Mouse (Mus musculus): ENCODE measurements at regions not wholly inside any gene's neighbourhood (a gene's known extent, or its start where the extent isn't known, plus 50 kb on each side); places are given as distances from the start of the nearest gene placed in this dataset.

DNA sequence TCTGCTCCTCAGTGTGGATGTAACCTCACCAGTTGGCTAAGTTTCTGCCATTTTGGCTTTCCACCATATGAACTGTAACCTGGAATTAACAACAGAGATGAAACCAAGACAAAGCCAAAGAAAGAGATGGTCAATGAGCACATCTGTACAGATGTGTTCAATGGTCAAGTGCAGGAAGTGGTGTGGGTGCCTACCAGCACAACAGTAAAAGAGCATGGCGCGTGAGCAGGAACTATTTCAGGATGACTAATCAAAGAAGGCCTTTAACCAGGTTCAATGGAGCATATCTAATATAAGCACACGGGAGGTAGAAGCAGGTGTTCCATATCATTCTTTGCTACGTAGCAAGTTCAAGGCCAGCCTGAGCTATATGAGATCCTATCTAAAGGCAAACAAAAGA lies 140.0 kb downstream of the Gipc2 start:
- Histone ChIP-seq H3K4me2 (replicated peaks; ENCODE audit: low read depth, low read length) (no peak overlapping the region), H3K27ac (ENCODE audit: low read length) (no peak overlapping the region), H3K9me3 (ENCODE audit: low read length) (no peaks in the 10 kb centered on the region), H3K4me1 (ENCODE audit: insufficient read depth, low read depth, low read length) (no peaks in the 10 kb centered on the region), H3K36me3 (ENCODE audit: insufficient read depth, low read length) (no peaks in the 10 kb centered on the region), H3K4me3 (ENCODE audit: low read depth, low read length) (no peak overlapping the region), H3K27me3 (replicated peaks; ENCODE audit: insufficient read depth, low read length) (no peaks in the 10 kb centered on the region), H3K9ac (replicated peaks; ENCODE audit: low read depth) (no peak overlapping the region)
- DNase-seq (ENCODE audit: low spot score) (no peak), ATAC-seq (no peak)
- 89% methylated on average over 4 of the region's 4 CpGs for WGBS
- TF ChIP-seq CTCF (IDR thresholded peaks at IDR 0.05) (no peak), EP300 (IDR thresholded peaks at IDR 0.05) (no peak)

DNA sequence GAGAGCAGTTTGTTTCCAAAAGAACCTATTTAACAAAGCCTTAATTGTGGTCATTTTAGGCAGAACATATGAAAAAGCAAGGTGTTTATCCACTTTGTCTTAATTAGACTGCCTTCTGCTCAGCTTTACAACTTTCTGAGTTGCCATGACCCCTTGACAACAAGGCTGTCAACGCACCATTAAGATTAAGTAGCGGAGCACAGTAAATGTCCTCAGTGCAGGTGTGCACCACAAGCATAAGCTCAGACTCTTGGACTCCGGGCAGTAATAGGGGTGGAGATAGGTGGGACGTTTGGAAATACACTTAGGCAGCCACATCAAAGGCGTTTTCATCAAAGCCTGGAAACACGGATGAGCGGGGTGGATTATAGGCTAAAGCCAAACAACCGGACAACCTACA lies 140.9 kb downstream of the Gipc2 start:
- WGBS: 76% methylated on average over 8 of the region's 8 CpGs
- H3K4me1 ChIP-seq (ENCODE audit: insufficient read depth, low read depth, low read length): no peaks in the 10 kb centered on the region
- H3K36me3 ChIP-seq (ENCODE audit: insufficient read depth, low read length): no peaks in the 10 kb centered on the region
- H3K27ac ChIP-seq (ENCODE audit: low read length): no peak overlapping the region
- H3K9ac ChIP-seq (replicated peaks; ENCODE audit: low read depth): no peak overlapping the region
- DNase-seq (ENCODE audit: low spot score): no peak
- no peaks in the 10 kb centered on the region for H3K9me3 ChIP-seq (ENCODE audit: low read length)
- H3K27me3 ChIP-seq (replicated peaks; ENCODE audit: insufficient read depth, low read length): no peaks in the 10 kb centered on the region
- TF ChIP-seq CTCF (IDR thresholded peaks at IDR 0.05): no peak
- no peak for TF ChIP-seq EP300 (IDR thresholded peaks at IDR 0.05)
- H3K4me3 ChIP-seq (ENCODE audit: low read depth, low read length): no peak overlapping the region
- no peak for ATAC-seq
- no peak overlapping the region for H3K4me2 ChIP-seq (replicated peaks; ENCODE audit: low read depth, low read length)

DNA sequence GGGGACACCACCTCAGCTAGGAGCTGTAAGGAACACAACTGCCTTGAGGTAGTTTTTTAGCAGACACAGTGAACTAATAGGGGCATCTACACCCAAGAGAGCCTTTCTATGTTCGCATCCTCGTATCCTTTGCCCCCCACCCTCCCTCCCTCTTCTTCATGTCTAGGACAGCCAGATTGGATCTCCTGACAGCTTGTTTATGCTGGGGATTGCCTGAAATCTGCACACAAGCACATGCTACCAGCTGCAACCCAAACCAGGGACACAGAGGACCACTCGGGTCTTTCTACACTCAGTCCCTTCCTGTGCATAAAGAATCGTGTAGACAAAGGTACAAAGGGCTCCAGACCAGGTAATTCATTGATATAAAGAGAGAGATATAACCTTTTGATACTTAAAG lies 159.3 kb downstream of the Gipc2 start:
- H3K36me3 ChIP-seq (ENCODE audit: insufficient read depth, low read length): no peaks in the 10 kb centered on the region
- peak; percentile 41 for ATAC-seq
- no peak for TF ChIP-seq CTCF (IDR thresholded peaks at IDR 0.05)
- H3K4me2 ChIP-seq (replicated peaks; ENCODE audit: low read depth, low read length): no peak overlapping the region
- no peak overlapping the region for H3K27ac ChIP-seq (ENCODE audit: low read length)
- no peak overlapping the region for H3K9ac ChIP-seq (replicated peaks; ENCODE audit: low read depth)
- H3K27me3 ChIP-seq (replicated peaks; ENCODE audit: insufficient read depth, low read length): no peaks in the 10 kb centered on the region
- DNase-seq (ENCODE audit: low spot score): peak; percentile 24
- no peak overlapping the region for H3K4me3 ChIP-seq (ENCODE audit: low read depth, low read length)
- WGBS: 48% methylated on average over 4 of the region's 4 CpGs
- H3K4me1 ChIP-seq (ENCODE audit: insufficient read depth, low read depth, low read length): no peaks in the 10 kb centered on the region
- H3K9me3 ChIP-seq (ENCODE audit: low read length): no peaks in the 10 kb centered on the region

DNA sequence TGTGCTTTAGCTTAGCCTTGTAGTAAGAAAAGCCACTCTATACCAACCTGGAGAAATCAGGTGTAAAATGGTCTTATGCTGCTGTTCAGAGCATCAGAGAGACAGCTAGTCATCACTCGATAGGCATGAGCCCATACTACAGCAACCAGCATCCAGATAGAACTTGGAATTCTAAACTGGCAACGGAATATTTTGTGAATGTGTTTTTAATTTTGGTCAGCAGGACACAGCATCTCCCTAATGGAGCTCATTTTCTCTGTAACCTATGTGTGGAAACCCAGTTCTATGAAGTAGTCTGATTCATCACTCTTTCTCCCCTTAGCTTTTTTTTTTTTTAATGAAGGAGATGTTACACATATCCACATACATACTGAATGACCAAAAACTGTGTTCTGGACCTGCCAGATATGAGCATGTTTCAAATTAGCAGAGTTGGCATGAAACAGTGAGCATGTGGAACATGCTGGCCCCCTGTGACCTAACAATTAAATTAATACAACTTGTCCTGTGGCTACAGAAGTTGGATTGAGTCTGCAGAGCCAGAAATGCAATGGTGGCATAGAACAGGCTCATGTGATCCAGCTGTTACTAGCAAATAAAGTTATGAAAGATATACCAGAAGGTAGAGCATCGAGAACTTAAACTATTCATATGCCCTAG lies 160.5 kb downstream of the Gipc2 start:
- no peaks in the 10 kb centered on the region for H3K27me3 ChIP-seq (replicated peaks; ENCODE audit: insufficient read depth, low read length)
- H3K4me2 ChIP-seq (replicated peaks; ENCODE audit: low read depth, low read length): no peak overlapping the region
- H3K9me3 ChIP-seq (ENCODE audit: low read length): no peaks in the 10 kb centered on the region
- TF ChIP-seq CTCF (IDR thresholded peaks at IDR 0.05) (no peak), EP300 (IDR thresholded peaks at IDR 0.05) (no peak)
- H3K4me3 ChIP-seq (ENCODE audit: low read depth, low read length): no peak overlapping the region
- no peak for ATAC-seq
- no peak overlapping the region for H3K27ac ChIP-seq (ENCODE audit: low read length)
- H3K4me1 ChIP-seq (ENCODE audit: insufficient read depth, low read depth, low read length): no peaks in the 10 kb centered on the region
- no peak overlapping the region for H3K9ac ChIP-seq (replicated peaks; ENCODE audit: low read depth)
- H3K36me3 ChIP-seq (ENCODE audit: insufficient read depth, low read length): no peaks in the 10 kb centered on the region
- no peak for DNase-seq (ENCODE audit: low spot score)
- 80% methylated on average over 3 of the region's 3 CpGs for WGBS

DNA sequence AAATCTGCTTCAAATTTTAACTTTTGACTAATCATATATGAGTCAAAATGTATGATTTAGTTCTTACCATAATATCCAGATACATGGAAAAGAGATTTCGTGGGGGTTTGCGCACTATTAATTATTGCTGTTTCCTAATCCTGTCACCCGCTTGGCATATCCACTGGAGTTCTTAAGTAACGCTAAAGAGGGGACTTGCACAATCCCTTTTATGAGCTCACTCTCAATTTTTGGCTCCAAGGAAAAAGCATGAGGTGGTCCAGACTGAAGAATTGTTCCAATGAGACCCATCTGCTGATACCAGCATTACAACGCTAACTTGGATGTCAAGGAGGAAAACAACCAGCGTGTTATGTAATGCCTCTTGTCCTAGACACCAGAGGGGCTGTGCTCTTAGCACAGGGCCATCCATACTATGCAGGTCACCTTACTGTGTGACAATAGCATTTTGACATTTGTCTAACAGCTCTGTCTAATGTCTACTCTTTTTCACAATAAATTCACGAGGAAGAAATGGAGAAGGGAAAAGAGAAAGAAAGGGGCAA lies 161.5 kb downstream of the Gipc2 start:
- H3K9ac ChIP-seq (replicated peaks; ENCODE audit: low read depth): no peak overlapping the region
- ATAC-seq (peak; percentile 82), DNase-seq (ENCODE audit: low spot score) (peak; percentile 80)
- H3K4me3 ChIP-seq (ENCODE audit: low read depth, low read length): no peak overlapping the region
- H3K4me1 ChIP-seq (ENCODE audit: insufficient read depth, low read depth, low read length): no peaks in the 10 kb centered on the region
- TF ChIP-seq EP300 (IDR thresholded peaks at IDR 0.05) (peak; percentile 50; the same call in 1 of the 2 replicates), CTCF (IDR thresholded peaks at IDR 0.05) (no peak)
- WGBS: 69% methylated on average over 7 of the region's 7 CpGs
- no peaks in the 10 kb centered on the region for H3K36me3 ChIP-seq (ENCODE audit: insufficient read depth, low read length)
- no peak overlapping the region for H3K27ac ChIP-seq (ENCODE audit: low read length)
- no peaks in the 10 kb centered on the region for H3K27me3 ChIP-seq (replicated peaks; ENCODE audit: insufficient read depth, low read length)
- H3K4me2 ChIP-seq (replicated peaks; ENCODE audit: low read depth, low read length): no peak overlapping the region
- H3K9me3 ChIP-seq (ENCODE audit: low read length): no peaks in the 10 kb centered on the region

DNA sequence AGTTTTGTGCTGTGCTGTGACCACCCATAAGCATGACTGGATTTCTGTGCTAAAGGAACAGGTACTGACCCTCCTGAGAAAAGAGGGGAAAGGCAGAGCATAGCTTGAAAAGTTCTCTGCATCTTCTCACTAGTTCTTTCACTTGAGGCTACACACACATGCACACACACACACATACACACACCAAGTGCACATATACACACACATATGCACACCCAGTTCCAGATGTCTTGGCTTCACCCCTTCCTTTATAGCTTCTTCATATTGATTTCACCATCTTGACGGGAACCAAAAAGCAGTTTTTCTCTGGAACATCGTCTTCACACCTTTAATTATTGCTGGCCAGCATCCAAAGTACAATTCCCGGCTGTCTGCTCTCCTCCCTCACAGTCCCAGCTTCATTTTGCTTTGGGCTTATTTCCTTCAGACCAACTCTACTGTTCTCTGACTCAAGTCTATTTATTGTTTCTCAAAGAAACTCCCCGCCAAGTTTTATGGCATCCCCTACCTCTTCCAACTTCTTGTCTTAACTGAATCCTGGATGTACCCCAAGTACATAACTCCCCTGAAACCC lies 160.2 kb upstream of the Ptgfr start:
- no peaks in the 10 kb centered on the region for H3K4me1 ChIP-seq (ENCODE audit: insufficient read depth, low read depth, low read length)
- DNase-seq (ENCODE audit: low spot score) (no peak), ATAC-seq (no peak)
- WGBS: 54% methylated on average over 4 of the region's 4 CpGs
- H3K4me3 ChIP-seq (ENCODE audit: low read depth, low read length): no peak overlapping the region
- H3K36me3 ChIP-seq (ENCODE audit: insufficient read depth, low read length): no peaks in the 10 kb centered on the region
- H3K4me2 ChIP-seq (replicated peaks; ENCODE audit: low read depth, low read length): no peak overlapping the region
- no peaks in the 10 kb centered on the region for H3K27me3 ChIP-seq (replicated peaks; ENCODE audit: insufficient read depth, low read length)
- no peaks in the 10 kb centered on the region for H3K9me3 ChIP-seq (ENCODE audit: low read length)
- TF ChIP-seq CTCF (IDR thresholded peaks at IDR 0.05): no peak
- no peak for TF ChIP-seq EP300 (IDR thresholded peaks at IDR 0.05)
- H3K27ac ChIP-seq (ENCODE audit: low read length): no peak overlapping the region
- no peak overlapping the region for H3K9ac ChIP-seq (replicated peaks; ENCODE audit: low read depth)

Data from lung, postnatal 0 days (tissue).